Mouse (Mus musculus): ENCODE results near the gene Peak1. TPM values are rescaled to one million over a fixed set of nuclear protein-coding genes. Genes with fewer than 3 reads are reported as not detected.
A peak's percentile ranks its signal among the peaks of the same experiment; 100 is the strongest.

The Peak1 gene
- total and polyA plus RNA-seq, 2 experiments from 2014 or later: 5.3 to 9.1 TPM

GRCm38 (mm10) chr9:56207516-56207915 lies 210.4 kb downstream of the Peak1 start:
- no peak overlapping the region for H3K4me3 ChIP-seq (ENCODE audit: low read length)
- no peaks in the 10 kb centered on the region for H3K36me3 ChIP-seq (ENCODE audit: insufficient read depth, low read length)
- no peaks in the 10 kb centered on the region for H3K9me3 ChIP-seq (ENCODE audit: low read length)
- no peak for ATAC-seq
- no peak overlapping the region for H3K4me2 ChIP-seq (ENCODE audit: low read depth, low read length)
- no peaks in the 10 kb centered on the region for H3K4me1 ChIP-seq (ENCODE audit: insufficient read depth, low read length)
- no peaks in the 10 kb centered on the region for H3K27me3 ChIP-seq (ENCODE audit: insufficient read depth, low read length)
- H3K9ac ChIP-seq (replicated peaks; ENCODE audit: low read length): no peak overlapping the region
- no peak overlapping the region for H3K27ac ChIP-seq
- WGBS: 89% methylated on average over 5 of the region's 5 CpGs
- no peak for DNase-seq (ENCODE audit: low spot score)
- TF ChIP-seq CTCF (IDR thresholded peaks at IDR 0.05; ENCODE audit: low read depth): no peak

- Histone ChIP-seq H3K27ac (no peak overlapping the region), H3K27me3 (ENCODE audit: insufficient read depth, low read length) (no peaks in the 10 kb centered on the region), H3K4me3 (ENCODE audit: low read length) (no peak overlapping the region), H3K36me3 (ENCODE audit: insufficient read depth, low read length) (no peaks in the 10 kb centered on the region), H3K4me2 (ENCODE audit: low read depth, low read length) (no peak overlapping the region), H3K4me1 (ENCODE audit: insufficient read depth, low read length) (no peaks in the 10 kb centered on the region), H3K9ac (replicated peaks; ENCODE audit: low read length) (no peak overlapping the region), H3K9me3 (ENCODE audit: low read length) (no peaks in the 10 kb centered on the region)
- ATAC-seq: no peak
- DNase-seq (ENCODE audit: low spot score): no peak
- 93% methylated on average over 10 of the region's 10 CpGs for WGBS
- no peak for TF ChIP-seq CTCF (IDR thresholded peaks at IDR 0.05; ENCODE audit: low read depth)
These were observed 210.8 kb downstream of the Peak1 start for GRCm38 (mm10) chr9:56207083-56207482.

- DNase-seq (ENCODE audit: low spot score) (no peak), ATAC-seq (no peak)
- H3K27me3 ChIP-seq (ENCODE audit: insufficient read depth, low read length): no peaks in the 10 kb centered on the region
- no peak overlapping the region for H3K9ac ChIP-seq (replicated peaks; ENCODE audit: low read length)
- H3K4me3 ChIP-seq (ENCODE audit: low read length): no peak overlapping the region
- H3K36me3 ChIP-seq (ENCODE audit: insufficient read depth, low read length): no peaks in the 10 kb centered on the region
- no peak for TF ChIP-seq CTCF (IDR thresholded peaks at IDR 0.05; ENCODE audit: low read depth)
- H3K9me3 ChIP-seq (ENCODE audit: low read length): no peaks in the 10 kb centered on the region
- H3K27ac ChIP-seq: no peak overlapping the region
- no peaks in the 10 kb centered on the region for H3K4me1 ChIP-seq (ENCODE audit: insufficient read depth, low read length)
- WGBS: 78% methylated on average over 11 of the region's 11 CpGs
- no peak overlapping the region for H3K4me2 ChIP-seq (ENCODE audit: low read depth, low read length)
These were observed 212.5 kb downstream of the Peak1 start for GRCm38 (mm10) chr9:56205336-56205735.

GRCm38 (mm10) chr9:56204316-56204715 lies 213.6 kb downstream of the Peak1 start:
- no peaks in the 10 kb centered on the region for H3K36me3 ChIP-seq (ENCODE audit: insufficient read depth, low read length)
- no peaks in the 10 kb centered on the region for H3K9me3 ChIP-seq (ENCODE audit: low read length)
- no peak for DNase-seq (ENCODE audit: low spot score)
- H3K4me1 ChIP-seq (ENCODE audit: insufficient read depth, low read length): no peaks in the 10 kb centered on the region
- no peak for ATAC-seq
- 98% methylated on average over 4 of the region's 4 CpGs for WGBS
- H3K4me3 ChIP-seq (ENCODE audit: low read length): no peak overlapping the region
- H3K9ac ChIP-seq (replicated peaks; ENCODE audit: low read length): no peak overlapping the region
- H3K27me3 ChIP-seq (ENCODE audit: insufficient read depth, low read length): no peaks in the 10 kb centered on the region
- H3K4me2 ChIP-seq (ENCODE audit: low read depth, low read length): no peak overlapping the region
- TF ChIP-seq CTCF (IDR thresholded peaks at IDR 0.05; ENCODE audit: low read depth): no peak
- H3K27ac ChIP-seq: no peak overlapping the region

- TF ChIP-seq CTCF (IDR thresholded peaks at IDR 0.05; ENCODE audit: low read depth): peak; percentile 94
- Histone ChIP-seq H3K9me3 (ENCODE audit: low read length) (no peaks in the 10 kb centered on the region), H3K4me2 (ENCODE audit: low read depth, low read length) (no peak overlapping the region), H3K9ac (replicated peaks; ENCODE audit: low read length) (no peak overlapping the region), H3K36me3 (ENCODE audit: insufficient read depth, low read length) (no peaks in the 10 kb centered on the region), H3K27me3 (ENCODE audit: insufficient read depth, low read length) (no peaks in the 10 kb centered on the region), H3K27ac (no peak overlapping the region), H3K4me1 (ENCODE audit: insufficient read depth, low read length) (no peaks in the 10 kb centered on the region), H3K4me3 (ENCODE audit: low read length) (no peak overlapping the region)
- 40% methylated on average over 14 of the region's 14 CpGs for WGBS
- peak; percentile 75 for ATAC-seq
- peak; percentile 95 for DNase-seq (ENCODE audit: low spot score)
These were observed 217.1 kb downstream of the Peak1 start for GRCm38 (mm10) chr9:56200645-56201314.

DNA sequence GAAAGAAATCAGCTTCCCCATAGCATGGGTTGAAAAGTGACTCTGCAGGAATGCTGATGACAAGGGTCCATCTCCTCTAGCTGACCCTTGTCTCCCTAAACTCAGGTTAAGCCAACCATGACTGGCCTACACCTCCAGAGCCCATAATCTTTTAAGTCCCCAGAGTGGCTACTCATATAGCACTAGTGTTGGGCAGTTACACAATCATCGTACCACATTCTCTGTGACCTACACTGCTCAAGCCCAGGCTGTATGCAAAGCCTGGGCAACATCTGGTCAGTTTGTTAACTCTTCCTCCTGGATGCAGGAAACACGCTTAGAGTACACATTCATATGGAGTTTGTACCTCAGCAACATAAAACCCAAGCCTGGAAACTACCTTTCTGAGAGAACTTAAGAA lies 217.7 kb downstream of the Peak1 start:
- H3K36me3 ChIP-seq (ENCODE audit: insufficient read depth, low read length): no peaks in the 10 kb centered on the region
- 62% methylated on average over 2 of the region's 2 CpGs for WGBS
- TF ChIP-seq CTCF (IDR thresholded peaks at IDR 0.05; ENCODE audit: low read depth): no peak
- H3K9me3 ChIP-seq (ENCODE audit: low read length): no peaks in the 10 kb centered on the region
- no peak overlapping the region for H3K27ac ChIP-seq
- H3K27me3 ChIP-seq (ENCODE audit: insufficient read depth, low read length): no peaks in the 10 kb centered on the region
- H3K9ac ChIP-seq (replicated peaks; ENCODE audit: low read length): no peak overlapping the region
- ATAC-seq (peak; percentile 29; the same call in 1 of the 2 replicates), DNase-seq (ENCODE audit: low spot score) (no peak)
- no peak overlapping the region for H3K4me3 ChIP-seq (ENCODE audit: low read length)
- no peaks in the 10 kb centered on the region for H3K4me1 ChIP-seq (ENCODE audit: insufficient read depth, low read length)
- H3K4me2 ChIP-seq (ENCODE audit: low read depth, low read length): no peak overlapping the region

- H3K4me2 ChIP-seq (ENCODE audit: low read depth, low read length): no peak overlapping the region
- no peak overlapping the region for H3K27ac ChIP-seq
- WGBS: 84% methylated on average over 4 of the region's 4 CpGs
- ATAC-seq: no peak
- H3K4me3 ChIP-seq (ENCODE audit: low read length): no peak overlapping the region
- peaks cover 6% of the 10 kb centered on the region; the same call in 1 of the 2 replicates for H3K4me1 ChIP-seq (ENCODE audit: insufficient read depth, low read length)
- TF ChIP-seq CTCF (IDR thresholded peaks at IDR 0.05; ENCODE audit: low read depth): no peak
- no peak for DNase-seq (ENCODE audit: low spot score)
- no peaks in the 10 kb centered on the region for H3K9me3 ChIP-seq (ENCODE audit: low read length)
- H3K9ac ChIP-seq (replicated peaks; ENCODE audit: low read length): no peak overlapping the region
- no peaks in the 10 kb centered on the region for H3K36me3 ChIP-seq (ENCODE audit: insufficient read depth, low read length)
- H3K27me3 ChIP-seq (ENCODE audit: insufficient read depth, low read length): no peaks in the 10 kb centered on the region
These were observed 220.9 kb downstream of the Peak1 start for GRCm38 (mm10) chr9:56196921-56197320.

Data from hindbrain, postnatal 0 days (tissue).